Mouse (Mus musculus): ENCODE data around the gene Anapc2.

GRCm38 (mm10) chr2:25267746-25268309 is 4.5 kb upstream of the Anapc2 start:
- TF ChIP-seq GATA1 (IDR thresholded peaks at IDR 0.05; ENCODE audit: borderline replicate concordance, low read length) = no peak
- TF ChIP-seq FLI1 (IDR thresholded peaks at IDR 0.05; ENCODE audit: low read length) = no peak
